Mouse (Mus musculus): ENCODE results near the gene Actr6. TPM values are rescaled to one million over a fixed set of nuclear protein-coding genes. Genes with fewer than 3 reads are reported as not detected.
A peak's percentile ranks its signal among the peaks of the same experiment; 100 is the strongest.

Gene Actr6
- total and polyA plus RNA-seq, 3 experiments, result 14.4 to 414 (median 15.3) TPM

DNA sequence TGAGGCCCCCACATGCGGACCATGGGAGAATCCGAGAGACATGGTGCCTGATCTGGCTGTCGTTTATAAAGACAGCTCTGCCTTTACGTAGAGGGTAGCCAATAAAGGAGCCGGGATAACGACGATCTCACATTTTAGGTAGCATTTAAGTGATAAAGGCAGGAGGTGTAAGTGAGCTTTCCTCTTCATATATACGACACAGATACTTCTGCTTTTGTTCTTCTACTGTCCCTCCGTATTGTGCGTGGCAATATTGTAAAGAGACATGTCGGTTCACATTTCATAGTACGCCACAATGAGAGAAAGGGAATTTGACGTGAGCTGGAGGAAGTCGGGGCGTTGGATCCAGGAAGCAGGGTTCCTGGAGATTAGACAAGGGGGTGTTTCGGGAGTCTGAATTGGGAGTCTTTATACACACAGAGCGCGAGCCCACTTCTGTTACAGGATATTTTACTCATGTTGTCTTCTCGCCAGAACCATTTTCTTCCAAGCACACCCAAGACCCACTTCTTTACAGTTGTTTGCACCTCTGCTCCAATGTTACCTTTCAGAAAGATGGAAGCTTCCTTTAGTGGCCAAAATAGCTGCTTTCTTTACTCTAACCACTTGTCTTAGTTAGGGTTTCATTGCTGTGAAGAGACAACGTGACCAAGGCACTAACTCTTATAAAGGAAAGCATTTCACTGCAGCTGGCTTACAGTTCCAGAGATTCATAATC lies 36.7 kb downstream of the Actr6 start (continued):
- TF ChIP-seq UBTF (IDR thresholded peaks at IDR 0.05; ENCODE audit: borderline replicate concordance, insufficient read depth, low read depth, low read length), result no peak
- no peak for TF ChIP-seq GATA1 (IDR thresholded peaks at IDR 0.05; ENCODE audit: low read depth, low read length)
- TF ChIP-seq CHD1 (IDR thresholded peaks at IDR 0.05; ENCODE audit: low read depth, low read length), result peak; percentile 57; the same call in 1 of the 2 replicates
- TF ChIP-seq MAFK (IDR thresholded peaks at IDR 0.05; ENCODE audit: borderline replicate concordance, low read depth, low read length), result no peak; the same call in 1 of the 2 replicates
- TF ChIP-seq MAZ (IDR thresholded peaks at IDR 0.05; ENCODE audit: low read depth, low read length), result peak; percentile 24; the same call in 1 of the 2 replicates
- peak; percentile 70; the same call in 1 of the 2 replicates for TF ChIP-seq ZMIZ1 (IDR thresholded peaks at IDR 0.05; ENCODE audit: low read depth, low read length)
- TF ChIP-seq KAT2A (conservative IDR thresholded peaks at IDR 0.05; ENCODE audit: low read depth, low read length), result no peak
- peak; percentile 89 for TF ChIP-seq NELFE (IDR thresholded peaks at IDR 0.05; ENCODE audit: low read depth, low read length)
- TF ChIP-seq BHLHE40 (IDR thresholded peaks at IDR 0.05; ENCODE audit: borderline replicate concordance, low read depth, low read length), result no peak
- no peak for TF ChIP-seq USF1 (IDR thresholded peaks at IDR 0.05; ENCODE audit: low read depth, low read length)
- TF ChIP-seq E2F4 (IDR thresholded peaks at IDR 0.05; ENCODE audit: borderline replicate concordance, low read depth, low read length), result no peak; the same call in 1 of the 2 replicates
- TF ChIP-seq TCF12 (IDR thresholded peaks at IDR 0.05; ENCODE audit: low read depth, low read length), result peak; percentile 61
- TF ChIP-seq TBP (IDR thresholded peaks at IDR 0.05; ENCODE audit: low read depth, low read length), result peak; percentile 84
- peak; percentile 57 to 67; a peak in 2 of 4 replicates for TF ChIP-seq EP300 (IDR thresholded peaks at IDR 0.05; ENCODE audit: low read depth in 1 of 2, low read length in 2 of 2)
- TF ChIP-seq ETS1 (IDR thresholded peaks at IDR 0.05; ENCODE audit: low read depth, low read length), result peak; percentile 65; the same call in 1 of the 2 replicates
- TF ChIP-seq RAD21 (IDR thresholded peaks at IDR 0.05; ENCODE audit: low read depth, low read length), result no peak
- peak; percentile 60; the same call in 1 of the 2 replicates for TF ChIP-seq MYC (IDR thresholded peaks at IDR 0.05; ENCODE audit: low read depth, low read length)
- TF ChIP-seq ZNF384 (IDR thresholded peaks at IDR 0.05; ENCODE audit: low read depth, low read length), result no peak
- no peak for TF ChIP-seq CHD2 (IDR thresholded peaks at IDR 0.05; ENCODE audit: low read length)
- TF ChIP-seq MAX (IDR thresholded peaks at IDR 0.05; ENCODE audit: low read length), result no peak
- TF ChIP-seq MEF2A (IDR thresholded peaks at IDR 0.05; ENCODE audit: extremely low read depth, insufficient replicate concordance, low read depth, low read length, poor library complexity, severe bottlenecking), result no peak
- no peak for TF ChIP-seq JUND (IDR thresholded peaks at IDR 0.05; ENCODE audit: low read depth, low read length)
- peak; percentile 68 for TF ChIP-seq HCFC1 (IDR thresholded peaks at IDR 0.05; ENCODE audit: low read depth, low read length)

DNA sequence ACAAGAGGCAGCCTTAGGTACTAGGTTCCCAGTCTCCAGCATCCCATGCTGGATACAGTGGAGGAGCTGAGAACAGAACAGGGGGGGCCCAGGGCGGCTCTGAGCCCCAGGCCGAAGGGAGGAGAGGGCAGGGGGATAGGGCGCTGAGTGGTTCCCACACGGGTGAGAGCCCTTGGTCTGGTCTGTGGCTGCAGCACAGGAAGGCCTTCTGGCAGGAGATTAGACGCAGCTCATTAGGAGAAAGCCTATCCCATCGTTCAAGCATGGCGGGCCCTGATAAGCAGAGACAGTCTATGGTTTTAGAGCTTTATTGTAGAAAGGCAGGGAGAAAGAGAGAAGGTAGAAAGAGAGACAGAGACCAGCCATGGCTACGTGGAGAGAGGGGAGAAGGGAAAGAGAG lies 42.1 kb downstream of the Actr6 start:
- Histone ChIP-seq H3K9ac (ENCODE audit: control insufficient read depth, low read depth, low read length, poor library complexity, severe bottlenecking) (no peak overlapping the region), H3K27ac (ENCODE audit: control insufficient read depth, low read depth, low read length) (no peak overlapping the region)

More for the DNA sequence above, 42.1 kb downstream of the Actr6 start:
- peaks cover 0 to 23% of the 10 kb centered on the region in 2 experiments; a peak in 2 of 4 replicates for H3K36me3 ChIP-seq (ENCODE audit: control insufficient read depth in 1 of 2, insufficient read depth in 2 of 2, low read length in 2 of 2)
- DNase-seq (ENCODE audit: low read depth, low spot score), result no peak
- H3K4me1 ChIP-seq (ENCODE audit: control insufficient read depth in 1 of 2, insufficient read depth in 2 of 2, low read length in 2 of 2), result peaks cover 9 to 19% of the 10 kb centered on the region in 2 experiments
- no peak overlapping the region for H3K4me3 ChIP-seq (ENCODE audit: control insufficient read depth in 1 of 2, insufficient read depth in 1 of 2, low read depth in 2 of 2, low read length in 2 of 2)
- H3K27me3 ChIP-seq (ENCODE audit: control insufficient read depth in 1 of 2, insufficient read depth in 2 of 2, low read length in 2 of 2), result no peaks in the 10 kb centered on the region
- H3K9me3 ChIP-seq (replicated peaks; ENCODE audit: insufficient read depth, low read length), result no peaks in the 10 kb centered on the region
- peaks cover 12% of the 10 kb centered on the region for H3K79me2 ChIP-seq (ENCODE audit: control insufficient read depth, insufficient read depth, low read length, poor library complexity)
- no peak for TF ChIP-seq RCOR1 (IDR thresholded peaks at IDR 0.05; ENCODE audit: low read depth, low read length)
- no peak for TF ChIP-seq CHD2 (IDR thresholded peaks at IDR 0.05; ENCODE audit: low read length)
- TF ChIP-seq NRF1 (IDR thresholded peaks at IDR 0.05; ENCODE audit: insufficient read depth, low read depth, low read length, poor library complexity, severe bottlenecking), result no peak
- no peak for TF ChIP-seq MEF2A (IDR thresholded peaks at IDR 0.05; ENCODE audit: extremely low read depth, insufficient replicate concordance, low read depth, low read length, poor library complexity, severe bottlenecking)
- TF ChIP-seq USF1 (IDR thresholded peaks at IDR 0.05; ENCODE audit: low read depth, low read length), result no peak
- TF ChIP-seq ZKSCAN1 (IDR thresholded peaks at IDR 0.05; ENCODE audit: low read depth, low read length), result no peak
- no peak for TF ChIP-seq MYC (IDR thresholded peaks at IDR 0.05; ENCODE audit: low read depth, low read length)
- TF ChIP-seq BHLHE40 (IDR thresholded peaks at IDR 0.05; ENCODE audit: borderline replicate concordance, low read depth, low read length), result no peak
